Comparison of ENCODE assay signal across 23 mouse cellular contexts in the genomic region with DNA sequence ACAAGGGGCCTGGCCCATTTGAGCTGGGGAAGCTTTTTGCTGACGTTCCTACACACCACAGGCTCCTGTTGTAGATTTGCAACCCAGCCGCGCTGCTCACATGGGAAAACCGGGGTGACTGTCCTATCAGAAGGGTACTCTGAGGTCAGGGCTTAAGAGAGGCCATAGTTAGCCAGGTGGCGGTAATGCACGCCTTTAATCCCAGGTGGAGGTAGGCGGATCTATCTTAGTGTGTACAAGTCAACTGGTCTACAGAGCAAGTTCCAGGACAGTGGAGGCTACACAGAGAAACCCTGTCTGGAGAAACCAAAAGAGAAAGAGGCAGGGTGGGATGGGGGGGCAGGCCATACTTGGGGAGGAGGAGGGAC. TPM values are rescaled to one million over a fixed set of nuclear protein-coding genes. Genes with fewer than 3 reads are reported as not detected.
DNase-seq lines count a peak whose midpoint lies in the region; ATAC-seq lines count a peak whose summit lies in the region.
"Had no signal": no experiment of that assay in that cellular context is flagged by ENCODE, and none has a peak within 500 bp of the region (broad histone marks: within the 10 kb centered on the region; RNA-seq: fewer than 3 reads in every experiment).

No protein-coding gene starts in this region.

- no peaks in the 10 kb centered on the region for H3K27me3 ChIP-seq in heart, embryonic 10.5 days (ENCODE audit: insufficient read depth, poor library complexity, severe bottlenecking)
- H3K27me3 ChIP-seq in liver, embryonic 12.5 days (replicated peaks) = no peaks in the 10 kb centered on the region
- no peaks in the 10 kb centered on the region for H3K27me3 ChIP-seq in stomach, embryonic 16.5 days (ENCODE audit: control insufficient read depth, insufficient read depth, low read length)
- H3K27me3 ChIP-seq: embryonic facial prominence, embryonic 15.5 days; forebrain, embryonic 15.5 days; lung, embryonic 15.5 days had no signal

- H3K9ac ChIP-seq in liver, embryonic 12.5 days = peak overlapping the region; percentile 76
- H3K9ac ChIP-seq in stomach, embryonic 16.5 days (ENCODE audit: low read length) = no peak overlapping the region
- H3K9ac ChIP-seq: embryonic facial prominence, embryonic 15.5 days; forebrain, embryonic 15.5 days; lung, embryonic 15.5 days had no signal

- 71% methylated on average over 7 of the region's 7 CpGs for WGBS in heart, embryonic 10.5 days
- 32% methylated on average over 7 of the region's 7 CpGs for WGBS in liver, embryonic 12.5 days (ENCODE audit: insufficient replicate concordance)
- WGBS in stomach, embryonic 16.5 days = 59% methylated on average over 7 of the region's 7 CpGs

- H3K4me2 ChIP-seq in liver, embryonic 12.5 days = peak overlapping the region; percentile 47
- H3K4me2 ChIP-seq in stomach, embryonic 16.5 days (ENCODE audit: low read depth, low read length) = no peak overlapping the region
- H3K4me2 ChIP-seq: embryonic facial prominence, embryonic 15.5 days; forebrain, embryonic 15.5 days; lung, embryonic 15.5 days had no signal

- H3K27ac ChIP-seq in heart, embryonic 10.5 days = peak overlapping the region; percentile 81
- peak overlapping the region; percentile 97 for H3K27ac ChIP-seq in liver, embryonic 12.5 days
- H3K27ac ChIP-seq in stomach, embryonic 16.5 days (ENCODE audit: low read length) = peak overlapping the region; percentile 84
- H3K27ac ChIP-seq: embryonic facial prominence, embryonic 15.5 days; forebrain, embryonic 15.5 days; lung, embryonic 15.5 days had no signal

- H3K9me3 ChIP-seq in heart, embryonic 10.5 days = no peaks in the 10 kb centered on the region
- H3K9me3 ChIP-seq in liver, embryonic 12.5 days (replicated peaks) = no peaks in the 10 kb centered on the region
- no peaks in the 10 kb centered on the region for H3K9me3 ChIP-seq in stomach, embryonic 16.5 days (replicated peaks; ENCODE audit: control insufficient read depth, low read length)
- H3K9me3 ChIP-seq: embryonic facial prominence, embryonic 15.5 days; forebrain, embryonic 15.5 days; lung, embryonic 15.5 days had no signal

- peaks cover 46% of the 10 kb centered on the region for H3K36me3 ChIP-seq in heart, embryonic 10.5 days
- peaks cover 93% of the 10 kb centered on the region for H3K36me3 ChIP-seq in liver, embryonic 12.5 days
- H3K36me3 ChIP-seq in stomach, embryonic 16.5 days (ENCODE audit: control insufficient read depth, insufficient read depth, low read length) = no peaks in the 10 kb centered on the region
- H3K36me3 ChIP-seq: embryonic facial prominence, embryonic 15.5 days; forebrain, embryonic 15.5 days; lung, embryonic 15.5 days had no signal

- peaks cover 100% of the 10 kb centered on the region for H3K4me1 ChIP-seq in heart, embryonic 10.5 days
- H3K4me1 ChIP-seq in liver, embryonic 12.5 days = peaks cover 100% of the 10 kb centered on the region
- H3K4me1 ChIP-seq in stomach, embryonic 16.5 days (ENCODE audit: control insufficient read depth, insufficient read depth, low read length) = peaks cover 59% of the 10 kb centered on the region

- no peak for DNase-seq in heart, embryonic 10.5 days (ENCODE audit: low spot score)
- no peak for DNase-seq in heart, postnatal 36 days
- peak; percentile 51 for DNase-seq in retina, adult 2 months (ENCODE audit: low read depth, low spot score)
- DNase-seq in retina, postnatal 1 day = no peak
- DNase-seq in ovary, postnatal 14 days (ENCODE audit: low spot score) = no peak
- DNase-seq in gastrocnemius, postnatal 14 days = no peak
- DNase-seq: adrenal gland, postnatal 10 days; cerebellum, adult 2 months; heart, adult 11 months; heart, postnatal 4 days; kidney, adult 11 months; kidney, postnatal 25 days; right cerebral cortex, postnatal 4 days had no signal

- intact Hi-C loops in heart, postnatal 36 days (cut with DNase I) = no loop called here
- intact Hi-C loops in gastrocnemius, postnatal 14 days (cut with DNase I; ENCODE audit: low total_unique reads) = no loop called here

- no peak for ATAC-seq in liver, embryonic 12.5 days
- no peak for ATAC-seq in stomach, embryonic 16.5 days (ENCODE audit: insufficient read depth, low FRiP score)
- ATAC-seq: forebrain, embryonic 15.5 days; midbrain, embryonic 16.5 days had no signal

- no peak overlapping the region for H3K4me3 ChIP-seq in heart, embryonic 10.5 days
- no peak overlapping the region for H3K4me3 ChIP-seq in liver, embryonic 12.5 days
- H3K4me3 ChIP-seq in stomach, embryonic 16.5 days (replicated peaks; ENCODE audit: low read length) = no peak overlapping the region
- H3K4me3 ChIP-seq: embryonic facial prominence, embryonic 15.5 days; forebrain, embryonic 15.5 days; lung, embryonic 15.5 days had no signal

RNA-seq across cellular contexts. Expression of a gene that starts 37.8 kb away (rescaled TPM):
- 5.7 and 12.8 TPM in 2 replicates for polyA plus RNA-seq in heart, embryonic 10.5 days (2016; fragmentation: Nextera tagmentation; extraction: Ambion mirVana)
- 10 to 100 TPM; 23.1 to 30.0 TPM for total RNA-seq in heart, postnatal 36 days (2021)
- polyA plus RNA-seq in liver, embryonic 12.5 days (2016; fragmentation: Nextera tagmentation; extraction: Ambion mirVana) = 27.6 and 28.4 TPM in 2 replicates
- polyA plus RNA-seq in stomach, embryonic 16.5 days (2015; fragmentation: Nextera tagmentation; extraction: Ambion mirVana) = 2.0 and 2.1 TPM in 2 replicates
- total RNA-seq in gastrocnemius, postnatal 14 days (2021) = 1 to 10 TPM; 8.4 to 8.6 TPM

RNA-seq across cellular contexts. Expression of a gene that starts 40.9 kb away (rescaled TPM):
- polyA plus RNA-seq in heart, embryonic 10.5 days (2016; fragmentation: Nextera tagmentation; extraction: Ambion mirVana) = not detected in 2 replicates
- total RNA-seq in heart, postnatal 36 days (2021) = not detected
- polyA plus RNA-seq in liver, embryonic 12.5 days (2016; fragmentation: Nextera tagmentation; extraction: Ambion mirVana) = not detected in 2 replicates
- not detected in 2 replicates for polyA plus RNA-seq in stomach, embryonic 16.5 days (2015; fragmentation: Nextera tagmentation; extraction: Ambion mirVana)
- total RNA-seq in gastrocnemius, postnatal 14 days (2021) = not detected
- total RNA-seq: adrenal gland, postnatal 10 days; common myeloid progenitor, adult 5-6 weeks; gastrocnemius, adult 18-20 months; heart, postnatal 4 days; megakaryocyte progenitor cell, adult 5-6 weeks had no signal
- polyA plus RNA-seq: forebrain, embryonic 15.5 days; lung, embryonic 15.5 days; neural tube, embryonic 11.5 days had no signal

RNA-seq across cellular contexts. Expression of a gene that starts 56.7 kb away (rescaled TPM):
- polyA plus RNA-seq in heart, embryonic 10.5 days (2016; fragmentation: Nextera tagmentation; extraction: Ambion mirVana) = 47.4 and 51.0 TPM in 2 replicates
- total RNA-seq in heart, postnatal 36 days (2021) = 10 to 100 TPM; 21.4 to 23.0 TPM
- polyA plus RNA-seq in liver, embryonic 12.5 days (2016; fragmentation: Nextera tagmentation; extraction: Ambion mirVana) = 48.7 and 49.1 TPM in 2 replicates
- 28.1 and 32.4 TPM in 2 replicates for polyA plus RNA-seq in stomach, embryonic 16.5 days (2015; fragmentation: Nextera tagmentation; extraction: Ambion mirVana)
- 10 to 100 TPM; 21.6 to 23.5 TPM for total RNA-seq in gastrocnemius, postnatal 14 days (2021)
